Mouse (Mus musculus) bone marrow macrophage, adult 2 months (primary cell): Measurements from ENCODE around the gene Cpox.

Source experiments
- CTCF ChIP-seq: IDR thresholded peaks from 2 replicates; pipeline ENCODE4 v1.5.1; 2012; ENCODE audit warnings: low read depth, mild to moderate bottlenecking, low read length, moderate library complexity
- POLR2A ChIP-seq: IDR thresholded peaks from 2 replicates; pipeline ENCODE4 v1.6.1; 2012; ENCODE audit warnings: mild to moderate bottlenecking, low read depth, low read length, borderline replicate concordance

GRCm38 (mm10) chr16:58688534-58688933 is 18.4 kb downstream of the Cpox start:
- TF ChIP-seq CTCF (no peak), POLR2A (no peak)
